Mouse (Mus musculus) CH12.LX (cell line): Measurements from ENCODE around the gene Nfatc2. TPM values are rescaled to one million over a fixed set of nuclear protein-coding genes. Genes with fewer than 3 reads are reported as not detected.

Source experiments
- DNase-seq: peaks from one replicate; pipeline ENCODE4 v3.0.0-alpha.2; 2013; ENCODE audit errors: extremely low read depth
- H3K27ac ChIP-seq: 2 replicates; pipeline ENCODE4 v1.5.1; 2012; ENCODE audit warnings: low read depth, mild to moderate bottlenecking, control low read depth, moderate library complexity; ENCODE audit not compliant: insufficient read depth
- H3K27me3 ChIP-seq: replicated peaks from 2 replicates; pipeline ENCODE3; 2012; ENCODE audit warnings: inconsistent platforms
- H3K36me3 ChIP-seq, 2 experiments: replicated peaks in 1 of 2; 2 replicates each; pipeline versions ENCODE3 to v1.6.1; 2012; ENCODE audit warnings: inconsistent platforms in 1 of 2, low read length in 1 of 2, mild to moderate bottlenecking in 1 of 2, mixed read lengths in 1 of 2, moderate library complexity in 1 of 2; ENCODE audit not compliant: control insufficient read depth in 1 of 2, insufficient read depth in 1 of 2
- H3K4me1 ChIP-seq, 2 experiments: 2 replicates each; pipeline ENCODE4 v1.6.1; 2012; ENCODE audit warnings: inconsistent platforms in 1 of 2, moderate library complexity in 1 of 2; ENCODE audit not compliant: insufficient read depth in 2 of 2, control insufficient read depth in 1 of 2
- H3K4me2 ChIP-seq: 2 replicates; pipeline ENCODE4 v1.6.1; 2012; ENCODE audit warnings: low read depth, mild to moderate bottlenecking, control low read depth; ENCODE audit not compliant: poor library complexity, insufficient read depth, severe bottlenecking
- H3K4me3 ChIP-seq, 3 experiments: fragments of 150-350 bp in 1 of 3; sonication (generic) in 1 of 3; replicated peaks in 1 of 3; 2 replicates each; pipeline versions ENCODE3 to v1.5.1; 2011 to 2012; ENCODE audit warnings: low read depth in 2 of 3, low read length in 2 of 3, mild to moderate bottlenecking in 2 of 3, moderate library complexity in 2 of 3, control low read depth in 1 of 3, improper control_type of control experiment in 1 of 3, inconsistent platforms in 1 of 3, mixed read lengths in 1 of 3; ENCODE audit not compliant: poor library complexity in 1 of 3
- H3K79me2 ChIP-seq: replicated peaks from 2 replicates; pipeline ENCODE4 v1.6.1; 2012; ENCODE audit warnings: mild to moderate bottlenecking, moderate library complexity; ENCODE audit not compliant: control insufficient read depth, poor library complexity, insufficient read depth, severe bottlenecking; ENCODE audit errors: extremely low read depth
- H3K9ac ChIP-seq: 2 replicates; pipeline ENCODE4 v1.6.1; 2012; ENCODE audit warnings: low read depth, mild to moderate bottlenecking, control low read depth, moderate library complexity; ENCODE audit not compliant: insufficient read depth
- H3K9me3 ChIP-seq: replicated peaks from 2 replicates; pipeline ENCODE3; 2012; ENCODE audit warnings: low read length, inconsistent platforms, mixed read lengths
- BHLHE40 ChIP-seq: IDR thresholded peaks from 2 replicates; pipeline ENCODE4 v1.6.1; 2011; ENCODE audit warnings: mild to moderate bottlenecking, low read depth, low read length, improper control_type of control experiment
- CHD1 ChIP-seq: IDR thresholded peaks from 2 replicates; pipeline ENCODE4 v1.6.1; 2012; ENCODE audit warnings: low read depth, low read length, improper control_type of control experiment, inconsistent platforms
- CHD2 ChIP-seq: IDR thresholded peaks from 2 replicates; pipeline ENCODE4 v1.6.1; 2011; ENCODE audit warnings: low read length, improper control_type of control experiment
- E2F4 ChIP-seq: IDR thresholded peaks from 2 replicates; pipeline ENCODE4 v1.6.1; 2011; ENCODE audit warnings: low read depth, low read length, improper control_type of control experiment; ENCODE audit not compliant: insufficient replicate concordance
- ELF1 ChIP-seq: IDR thresholded peaks from 2 replicates; pipeline ENCODE4 v1.6.1; 2014; ENCODE audit warnings: low read depth, mild to moderate bottlenecking, inconsistent platforms, low read length, improper control_type of control experiment
- EP300 ChIP-seq: IDR thresholded peaks from 2 replicates; pipeline ENCODE4 v1.6.1; 2011; ENCODE audit warnings: low read length, improper control_type of control experiment
- GABPA ChIP-seq: IDR thresholded peaks from 2 replicates; pipeline ENCODE4 v1.6.1; 2012; ENCODE audit warnings: low read depth, low read length, improper control_type of control experiment, inconsistent platforms; ENCODE audit not compliant: insufficient replicate concordance
- HCFC1 ChIP-seq: IDR thresholded peaks from 2 replicates; pipeline ENCODE4 v1.6.1; 2012; ENCODE audit warnings: low read depth, mild to moderate bottlenecking, inconsistent platforms, low read length, improper control_type of control experiment
- IRF4 ChIP-seq: IDR thresholded peaks from 2 replicates; pipeline ENCODE4 v1.6.1; 2014; ENCODE audit warnings: low read depth, mild to moderate bottlenecking, inconsistent platforms, low read length, improper control_type of control experiment
- JUN ChIP-seq: IDR thresholded peaks from 2 replicates; pipeline ENCODE4 v1.6.1; 2011; ENCODE audit warnings: low read depth, mild to moderate bottlenecking, low read length, improper control_type of control experiment, moderate library complexity; ENCODE audit not compliant: insufficient read depth
- JUND ChIP-seq: conservative IDR thresholded peaks from 2 replicates; pipeline ENCODE4 v1.6.1; 2011; ENCODE audit warnings: low read depth, low read length, improper control_type of control experiment
- KAT2A ChIP-seq: IDR thresholded peaks from 2 replicates; pipeline ENCODE4 v1.6.1; 2012; ENCODE audit warnings: low read length, improper control_type of control experiment, inconsistent platforms; ENCODE audit not compliant: insufficient replicate concordance
- MAFK ChIP-seq: IDR thresholded peaks from 2 replicates; pipeline ENCODE4 v1.6.1; 2011; ENCODE audit warnings: low read length, improper control_type of control experiment; ENCODE audit not compliant: insufficient replicate concordance
- MAX ChIP-seq: IDR thresholded peaks from 2 replicates; pipeline ENCODE4 v1.6.1; 2011; ENCODE audit warnings: low read length, improper control_type of control experiment
- MXI1 ChIP-seq: IDR thresholded peaks from 2 replicates; pipeline ENCODE4 v1.6.1; 2011; ENCODE audit warnings: mild to moderate bottlenecking, low read depth, low read length, improper control_type of control experiment
- MYC ChIP-seq: IDR thresholded peaks from 2 replicates; pipeline ENCODE4 v1.6.1; 2011; ENCODE audit warnings: low read depth, mild to moderate bottlenecking, improper control_type of control experiment, low read length
- NELFE ChIP-seq: IDR thresholded peaks from 2 replicates; pipeline ENCODE4 v1.6.1; 2011; ENCODE audit warnings: low read depth, low read length, improper control_type of control experiment
- NRF1 ChIP-seq: IDR thresholded peaks from 2 replicates; pipeline ENCODE4 v1.6.1; 2014; ENCODE audit warnings: low read depth, mild to moderate bottlenecking, inconsistent platforms, low read length, improper control_type of control experiment, moderate library complexity
- POLR2A ChIP-seq: IDR thresholded peaks from 2 replicates; pipeline ENCODE4 v1.6.1; 2011; ENCODE audit warnings: low read depth, mild to moderate bottlenecking, improper control_type of control experiment, low read length
- POLR2AphosphoS2 ChIP-seq: IDR thresholded peaks from 2 replicates; pipeline ENCODE4 v1.6.1; 2011; ENCODE audit warnings: low read depth, low read length, improper control_type of control experiment
- RAD21 ChIP-seq: IDR thresholded peaks from 2 replicates; pipeline ENCODE4 v1.6.1; 2011; ENCODE audit warnings: low read depth, mild to moderate bottlenecking, low read length, improper control_type of control experiment, moderate library complexity
- RCOR1 ChIP-seq: conservative IDR thresholded peaks from 2 replicates; pipeline ENCODE4 v1.6.1; 2012; ENCODE audit warnings: low read depth, mild to moderate bottlenecking, inconsistent platforms, low read length, improper control_type of control experiment
- SIN3A ChIP-seq: IDR thresholded peaks from 2 replicates; pipeline ENCODE4 v1.6.1; 2012; ENCODE audit warnings: low read length, improper control_type of control experiment, inconsistent platforms
- SMC3 ChIP-seq: IDR thresholded peaks from 2 replicates; pipeline ENCODE4 v1.6.1; 2011; ENCODE audit warnings: low read depth, low read length, improper control_type of control experiment
- TBP ChIP-seq: conservative IDR thresholded peaks from 2 replicates; pipeline ENCODE4 v1.6.1; 2011; ENCODE audit warnings: low read depth, low read length, improper control_type of control experiment
- TCF12 ChIP-seq: IDR thresholded peaks from 2 replicates; pipeline ENCODE4 v1.6.1; 2014; ENCODE audit warnings: low read depth, mild to moderate bottlenecking, inconsistent platforms, low read length, improper control_type of control experiment
- UBTF ChIP-seq: IDR thresholded peaks from 2 replicates; pipeline ENCODE4 v1.6.1; 2012; ENCODE audit warnings: low read depth, mild to moderate bottlenecking, inconsistent platforms, low read length, improper control_type of control experiment, moderate library complexity
- USF1 ChIP-seq: IDR thresholded peaks from 2 replicates; pipeline ENCODE4 v1.6.1; 2014; ENCODE audit warnings: low read depth, mild to moderate bottlenecking, inconsistent platforms, low read length, improper control_type of control experiment
- USF2 ChIP-seq: conservative IDR thresholded peaks from 2 replicates; pipeline ENCODE4 v1.6.1; 2011; ENCODE audit warnings: low read depth, low read length, improper control_type of control experiment
- ZC3H11A ChIP-seq: IDR thresholded peaks from 2 replicates; pipeline ENCODE4 v1.6.1; 2012; ENCODE audit warnings: low read depth, mild to moderate bottlenecking, inconsistent platforms, low read length, improper control_type of control experiment
- ZMIZ1 ChIP-seq: IDR thresholded peaks from 2 replicates; pipeline ENCODE4 v1.6.1; 2012; ENCODE audit warnings: low read depth, mild to moderate bottlenecking, inconsistent platforms, low read length, improper control_type of control experiment
- ZNF384 ChIP-seq: IDR thresholded peaks from 2 replicates; pipeline ENCODE4 v1.6.1; 2012; ENCODE audit warnings: low read depth, low read length, improper control_type of control experiment, inconsistent platforms
- dilution Hi-C: fragments of 300-500 bp; cut with MboI; formaldehyde crosslinking; loops from 2 replicates; pipeline ENCODE4 v1.14.3; 2020; ENCODE audit warnings: low sequenced_read_pairs; ENCODE audit not compliant: extremely low pct_unique_long_range_greater_than_20kb, extremely low pct_ligation_motif_present
- in situ Hi-C: fragments of 300-500 bp; cut with MboI; formaldehyde crosslinking; loops from 3 replicates; pipeline ENCODE4 v1.14.3; 2019; ENCODE audit warnings: low sequenced_read_pairs, low pct_ligation_motif_present, low pct_unique_long_range_greater_than_20kb, mixed read lengths
- polyA plus RNA-seq: library from polyadenylated mRNA; unstranded; fragments of >175 nt; gene quantifications from 2 replicates; pipeline ENCODE4 v1.2.1, GENCODE M21; 2012; ENCODE audit warnings: low read depth; ENCODE audit not compliant: insufficient read length
- total RNA-seq, 2 experiments: library from RNA; depleted of rRNA; stranded (reverse); fragments of 300-350 nt in 1 of 2; fragments of >200 nt in 1 of 2; gene quantifications; 2 replicates each; pipeline ENCODE4 v1.2.3; 2012 to 2014

The Nfatc2 gene
- total and polyA plus RNA-seq, 3 experiments = 1.8 to 4.8 (median 3.6) TPM

- no peak for TF ChIP-seq BHLHE40
- no peak for TF ChIP-seq CHD2
- TF ChIP-seq TCF12 = no peak
- TF ChIP-seq RCOR1 = no peak
- TF ChIP-seq ZC3H11A = no peak
- no peak for TF ChIP-seq POLR2AphosphoS2
- no peak for TF ChIP-seq UBTF
- no peak for TF ChIP-seq NELFE
- no peak for TF ChIP-seq ELF1
- TF ChIP-seq EP300 = no peak
- no peak for TF ChIP-seq E2F4
- TF ChIP-seq POLR2A = no peak
- no peak for TF ChIP-seq HCFC1
- TF ChIP-seq MAX = no peak
- no peak for TF ChIP-seq SMC3
- TF ChIP-seq IRF4 = no peak
- TF ChIP-seq ZNF384 = no peak
- TF ChIP-seq, all 38 proteins: peak for 0
- Histone ChIP-seq H3K9ac (no peak overlapping the region), H3K4me2 (no peak overlapping the region), H3K4me1 (peaks cover 15 to 48% of the 10 kb centered on the region in 2 experiments; a peak in 3 of 4 replicates), H3K9me3 (peaks cover 39% of the 10 kb centered on the region), H3K4me3 (no peak overlapping the region), H3K27me3 (peaks cover 6% of the 10 kb centered on the region), H3K27ac (no peak overlapping the region), H3K79me2 (no peaks in the 10 kb centered on the region), H3K36me3 (no peaks in the 10 kb centered on the region)
- dilution Hi-C loops = no loop called here
- in situ Hi-C loops = loop anchor here (10.0 kb wide), 1 partner anchor 326 kb away; no protein-coding TSS in a partner anchor
- no peak for DNase-seq
These were observed 160.5 kb downstream of the Nfatc2 start for GRCm38 (mm10) chr2:168440918-168441328.

GRCm38 (mm10) chr2:168438981-168439452 lies 162.4 kb downstream of the Nfatc2 start:
- Histone ChIP-seq H3K4me2 (peak overlapping the region; percentile 86; the same call in 1 of the 2 replicates), H3K4me3 (no peak overlapping the region), H3K27me3 (peaks cover 3% of the 10 kb centered on the region), H3K79me2 (no peaks in the 10 kb centered on the region), H3K9me3 (peaks cover 46% of the 10 kb centered on the region), H3K36me3 (no peaks in the 10 kb centered on the region), H3K4me1 (peaks cover 13 to 43% of the 10 kb centered on the region in 2 experiments; a peak in 3 of 4 replicates), H3K9ac (no peak overlapping the region), H3K27ac (no peak overlapping the region)
- dilution Hi-C loops (no loop called here), in situ Hi-C loops (no loop called here)
- peak; percentile 99 for DNase-seq
- TF ChIP-seq GABPA (no peak), E2F4 (no peak), SMC3 (no peak), SIN3A (peak; percentile 94), KAT2A (peak; percentile 80; the same call in 1 of the 2 replicates), TCF12 (peak; percentile 94; the same call in 1 of the 2 replicates), EP300 (peak; percentile 87), POLR2A (no peak), ELF1 (peak; percentile 54), USF1 (no peak), NELFE (no peak), NRF1 (no peak), ZMIZ1 (no peak), CHD2 (peak; percentile 78), RAD21 (no peak; the same call in 1 of the 2 replicates), MYC (peak; percentile 44; the same call in 1 of the 2 replicates), MXI1 (peak; percentile 66; the same call in 1 of the 2 replicates), CHD1 (no peak), JUN (peak; percentile 50; the same call in 1 of the 2 replicates), MAX (peak; percentile 55; the same call in 1 of the 2 replicates), JUND (0 out of 2 replicates have a peak, but pooled peaks have one; percentile 20), TBP (no peak), MAFK (0 out of 2 replicates have a peak, but pooled peaks have one; percentile 40), USF2 (no peak)
